Mouse (Mus musculus) lung, adult 18-20 months (tissue): ENCODE data around the gene Pard3b.

ENCODE experiments used
- DNase-seq, 2 experiments: peaks; one replicate each; pipeline ENCODE4 v3.0.0; 2022; ENCODE audit warnings: mixed read lengths in 2 of 2

Pard3b gene

GRCm38 (mm10) chr1:62087464-62087863, 448.8 kb downstream of the Pard3b start:
- DNase-seq = no peak

GRCm38 (mm10) chr1:62094885-62095284, 456.3 kb downstream of the Pard3b start:
- DNase-seq = no peak

GRCm38 (mm10) chr1:62122426-62122825, 483.8 kb downstream of the Pard3b start:
- DNase-seq = no peak

GRCm38 (mm10) chr1:62129186-62129585, 490.6 kb downstream of the Pard3b start:
- DNase-seq = no peak

GRCm38 (mm10) chr1:62148134-62148533, 509.5 kb downstream of the Pard3b start:
- DNase-seq = no peak

- no peak for DNase-seq
Observed at GRCm38 (mm10) chr1:62148786-62149185, 510.2 kb downstream of the Pard3b start.

GRCm38 (mm10) chr1:62155970-62156369, 517.3 kb downstream of the Pard3b start:
- no peak for DNase-seq

- no peak for DNase-seq
Observed at GRCm38 (mm10) chr1:62159592-62159991, 521.0 kb downstream of the Pard3b start.

- DNase-seq = peak; percentile 80 to 82
Observed at GRCm38 (mm10) chr1:62175013-62175640, 536.5 kb downstream of the Pard3b start.

GRCm38 (mm10) chr1:62181638-62182037, 543.0 kb downstream of the Pard3b start:
- DNase-seq = no peak

- no peak for DNase-seq
Observed at GRCm38 (mm10) chr1:62182634-62183033, 544.0 kb downstream of the Pard3b start.

- DNase-seq = no peak
Observed at GRCm38 (mm10) chr1:62190786-62191185, 552.2 kb downstream of the Pard3b start.

GRCm38 (mm10) chr1:62197515-62197914, 558.9 kb downstream of the Pard3b start:
- DNase-seq = no peak

GRCm38 (mm10) chr1:62200919-62201318, 562.3 kb downstream of the Pard3b start:
- no peak for DNase-seq

- DNase-seq = no peak
Observed at GRCm38 (mm10) chr1:62201686-62202257, 563.1 kb downstream of the Pard3b start.

- no peak for DNase-seq
Observed at GRCm38 (mm10) chr1:62213285-62213684, 574.7 kb downstream of the Pard3b start.

GRCm38 (mm10) chr1:62215842-62216241, 577.2 kb downstream of the Pard3b start:
- DNase-seq = no peak

GRCm38 (mm10) chr1:62216568-62216967, 577.9 kb downstream of the Pard3b start:
- no peak for DNase-seq

GRCm38 (mm10) chr1:62229129-62229528, 590.5 kb downstream of the Pard3b start:
- no peak for DNase-seq

GRCm38 (mm10) chr1:62234039-62234438, 595.4 kb downstream of the Pard3b start:
- DNase-seq = peak; percentile 15 to 24

- DNase-seq = no peak
Observed at GRCm38 (mm10) chr1:62235121-62235520, 596.5 kb downstream of the Pard3b start.

GRCm38 (mm10) chr1:62244191-62244984, 605.8 kb downstream of the Pard3b start:
- peak in 1 of 2 experiments; percentile 1 for DNase-seq

- DNase-seq = no peak
Observed at GRCm38 (mm10) chr1:62252432-62252831, 613.8 kb downstream of the Pard3b start.

GRCm38 (mm10) chr1:62254316-62254715, 615.7 kb downstream of the Pard3b start:
- no peak for DNase-seq
